Comparison of ENCODE assay signal across 9 mouse cellular contexts in the genomic region with DNA sequence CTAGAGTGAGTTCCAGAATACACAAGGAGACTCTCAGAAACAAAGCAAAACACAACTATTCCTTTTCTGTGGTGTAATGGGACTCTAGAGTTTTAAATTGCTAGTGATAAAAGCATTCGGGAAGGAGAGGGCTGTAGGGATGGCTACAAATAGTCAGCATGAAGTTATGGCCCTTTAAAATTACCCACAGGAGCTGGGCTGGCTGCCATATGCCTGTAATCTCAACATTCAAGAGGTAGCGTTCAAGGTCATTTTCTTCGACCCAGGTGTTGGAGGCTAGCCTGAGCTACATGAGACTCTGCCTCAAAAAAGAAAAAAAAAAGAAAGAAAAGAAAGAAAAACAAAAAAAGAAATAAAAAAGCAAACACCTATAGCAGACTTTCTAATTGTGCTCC. TPM values are rescaled to one million over a fixed set of nuclear protein-coding genes. Genes with fewer than 3 reads are reported as not detected.
A peak's percentile ranks its signal among the peaks of the same experiment; 100 is the strongest.
DNase-seq lines count a peak whose midpoint lies in the region; ATAC-seq and TF ChIP-seq lines count a peak whose summit lies in the region.
"Had no signal": no experiment of that assay in that cellular context is flagged by ENCODE, and none has a peak within 500 bp of the region (broad histone marks: within the 10 kb centered on the region; RNA-seq: fewer than 3 reads in every experiment).

No protein-coding gene starts in this region.

- H3K9me3 ChIP-seq in forebrain, embryonic 13.5 days (replicated peaks): no peaks in the 10 kb centered on the region
- no peaks in the 10 kb centered on the region for H3K9me3 ChIP-seq in midbrain, embryonic 16.5 days (replicated peaks; ENCODE audit: control insufficient read depth, low read length, poor library complexity, severe bottlenecking)

- H3K27me3 ChIP-seq in forebrain, embryonic 13.5 days: no peaks in the 10 kb centered on the region
- H3K27me3 ChIP-seq in kidney, adult 2 months (replicated peaks; ENCODE audit: control insufficient read depth, insufficient read depth, low read length): no peaks in the 10 kb centered on the region
- H3K27me3 ChIP-seq in midbrain, embryonic 16.5 days (ENCODE audit: control insufficient read depth, insufficient read depth, low read depth, low read length): no peaks in the 10 kb centered on the region

- H3K27ac ChIP-seq in forebrain, embryonic 13.5 days: peak overlapping the region; percentile 100
- H3K27ac ChIP-seq in kidney, adult 2 months (ENCODE audit: insufficient read depth, low read depth, low read length): peak overlapping the region; percentile 90; the same call in 1 of the 2 replicates
- peak overlapping the region; percentile 99 for H3K27ac ChIP-seq in midbrain, embryonic 16.5 days (ENCODE audit: low read length)

- TF ChIP-seq POLR2A in kidney, adult 2 months (IDR thresholded peaks at IDR 0.05; ENCODE audit: low read depth, low read length): no peak

- peak overlapping the region; percentile 81 for H3K4me2 ChIP-seq in forebrain, embryonic 13.5 days
- H3K4me2 ChIP-seq in midbrain, embryonic 16.5 days (ENCODE audit: low read length): peak overlapping the region; percentile 79

- 7% methylated on average over 3 of the region's 3 CpGs for WGBS in forebrain, embryonic 13.5 days
- WGBS in kidney, adult 2 months: 20% methylated on average over 3 of the region's 3 CpGs
- WGBS in midbrain, embryonic 16.5 days: 9% methylated on average over 3 of the region's 3 CpGs

- ATAC-seq in forebrain, embryonic 13.5 days: no peak
- ATAC-seq in midbrain, embryonic 16.5 days: no peak

- peak overlapping the region; percentile 91 for H3K9ac ChIP-seq in forebrain, embryonic 13.5 days
- peak overlapping the region; percentile 43; the same call in 1 of the 2 replicates for H3K9ac ChIP-seq in midbrain, embryonic 16.5 days (ENCODE audit: low read depth, low read length)

- H3K4me1 ChIP-seq in forebrain, embryonic 13.5 days: peaks cover 59% of the 10 kb centered on the region
- H3K4me1 ChIP-seq in kidney, adult 2 months (ENCODE audit: control insufficient read depth, insufficient read depth, low read length): peaks cover 11% of the 10 kb centered on the region; the same call in 1 of the 2 replicates
- peaks cover 37% of the 10 kb centered on the region for H3K4me1 ChIP-seq in midbrain, embryonic 16.5 days (ENCODE audit: control insufficient read depth, insufficient read depth, low read length)

- peaks cover 35% of the 10 kb centered on the region for H3K36me3 ChIP-seq in forebrain, embryonic 13.5 days (ENCODE audit: poor library complexity, severe bottlenecking)
- H3K36me3 ChIP-seq in kidney, adult 2 months (ENCODE audit: control insufficient read depth, insufficient read depth, low read length): no peaks in the 10 kb centered on the region
- peaks cover 12% of the 10 kb centered on the region for H3K36me3 ChIP-seq in midbrain, embryonic 16.5 days (ENCODE audit: control insufficient read depth, insufficient read depth, low read length)

- peak overlapping the region; percentile 57 for H3K4me3 ChIP-seq in forebrain, embryonic 13.5 days
- H3K4me3 ChIP-seq in kidney, adult 2 months (ENCODE audit: insufficient read depth, low read depth, low read length): no peak overlapping the region
- peak overlapping the region; percentile 65 for H3K4me3 ChIP-seq in midbrain, embryonic 16.5 days (ENCODE audit: low read depth, low read length)

- DNase-seq in heart, adult 18-20 months: peak; percentile 45 to 50
- no peak for DNase-seq in heart, adult 11 months
- DNase-seq in kidney, adult 2 months: no peak
- DNase-seq in urinary bladder, postnatal 25 days (ENCODE audit: low spot score): no peak
- DNase-seq in adrenal gland, adult (ENCODE audit: inconsistent age in 2 of 2, low spot score in 1 of 2): no peak
- no peak for DNase-seq in layer of hippocampus, postnatal 10 days (ENCODE audit: low spot score in 2 of 2)

- no peak for TF ChIP-seq CTCF in kidney, adult 2 months (conservative IDR thresholded peaks at IDR 0.05; ENCODE audit: insufficient read depth, insufficient read length, low read depth, low read length)

RNA-seq across cellular contexts. Expression of gene Zfp428, which starts 0.7 kb away (rescaled TPM):
- total RNA-seq in heart, adult 18-20 months (2021): 10 to 100 TPM; 13.3 to 20.8 TPM
- polyA plus RNA-seq in forebrain, embryonic 13.5 days (2015; fragmentation: Nextera tagmentation; extraction: Ambion mirVana): 214 and 220 TPM in 2 replicates
- 9.5 and 17.1 TPM in 2 replicates for polyA plus RNA-seq in kidney, adult 2 months (2012; rRNA removed)
- polyA plus RNA-seq in midbrain, embryonic 16.5 days (2015; fragmentation: Nextera tagmentation; extraction: Ambion mirVana): 298 and 327 TPM in 2 replicates
- total RNA-seq in layer of hippocampus, postnatal 10 days (2021): 10 to 100 TPM; 61.3 to 64.6 TPM

RNA-seq across cellular contexts. Expression of gene AC161166.1, which starts 6.2 kb away (rescaled TPM):
- total RNA-seq in heart, adult 18-20 months (2021): not detected
- polyA plus RNA-seq in forebrain, embryonic 13.5 days (2015; fragmentation: Nextera tagmentation; extraction: Ambion mirVana): 0.97 and 1.1 TPM in 2 replicates
- not detected in 2 replicates for polyA plus RNA-seq in kidney, adult 2 months (2012; rRNA removed)
- 1.6 and 1.7 TPM in 2 replicates for polyA plus RNA-seq in midbrain, embryonic 16.5 days (2015; fragmentation: Nextera tagmentation; extraction: Ambion mirVana)
- not detected for total RNA-seq in layer of hippocampus, postnatal 10 days (2021)
- total RNA-seq: hematopoietic stem cell, adult 5-6 weeks had no signal

RNA-seq across cellular contexts. Expression of gene Cadm4, which starts 24.2 kb away (rescaled TPM):
- 10 to 100 TPM; 15.4 to 24.2 TPM for total RNA-seq in heart, adult 18-20 months (2021)
- 45.8 and 47.0 TPM in 2 replicates for polyA plus RNA-seq in forebrain, embryonic 13.5 days (2015; fragmentation: Nextera tagmentation; extraction: Ambion mirVana)
- polyA plus RNA-seq in kidney, adult 2 months (2012; rRNA removed): 54.7 and 66.4 TPM in 2 replicates
- 63.2 and 75.3 TPM in 2 replicates for polyA plus RNA-seq in midbrain, embryonic 16.5 days (2015; fragmentation: Nextera tagmentation; extraction: Ambion mirVana)
- total RNA-seq in layer of hippocampus, postnatal 10 days (2021): 100 to 1,000 TPM; 269 to 279 TPM

RNA-seq across cellular contexts. Expression of gene Irgq, which starts 24.4 kb away (rescaled TPM):
- 10 to 100 TPM; 15.3 to 18.3 TPM for total RNA-seq in heart, adult 18-20 months (2021)
- polyA plus RNA-seq in forebrain, embryonic 13.5 days (2015; fragmentation: Nextera tagmentation; extraction: Ambion mirVana): 15.1 and 17.4 TPM in 2 replicates
- 15.4 and 17.4 TPM in 2 replicates for polyA plus RNA-seq in kidney, adult 2 months (2012; rRNA removed)
- 26.3 and 26.9 TPM in 2 replicates for polyA plus RNA-seq in midbrain, embryonic 16.5 days (2015; fragmentation: Nextera tagmentation; extraction: Ambion mirVana)
- total RNA-seq in layer of hippocampus, postnatal 10 days (2021): 100 to 1,000 TPM in 1 of 2 experiments, 10 to 100 TPM in 1; 98.5 to 101 TPM

RNA-seq across cellular contexts. Expression of gene Pinlyp, which starts 39.9 kb away (rescaled TPM):
- total RNA-seq in heart, adult 18-20 months (2021): not detected
- not detected in 2 replicates for polyA plus RNA-seq in forebrain, embryonic 13.5 days (2015; fragmentation: Nextera tagmentation; extraction: Ambion mirVana)
- not detected in 2 replicates for polyA plus RNA-seq in kidney, adult 2 months (2012; rRNA removed)
- not detected in 2 replicates for polyA plus RNA-seq in midbrain, embryonic 16.5 days (2015; fragmentation: Nextera tagmentation; extraction: Ambion mirVana)
- not detected for total RNA-seq in layer of hippocampus, postnatal 10 days (2021)
- total RNA-seq: hematopoietic stem cell, adult 5-6 weeks had no signal

Comparison
In these comparisons a context has a peak if more than half of its experiments do, and no peak if none do; other contexts are left out.
1. DNase-seq: peak in heart, adult 18-20 months (2 of 2); none in heart, adult 11 months (single experiment), kidney, adult 2 months (single experiment), urinary bladder, postnatal 25 days (single experiment), adrenal gland, adult (0 of 2) and layer of hippocampus, postnatal 10 days (0 of 2).
2. RNA of gene Zfp428, which starts 0.7 kb away (polyA plus RNA-seq): 298 to 327 TPM in midbrain, embryonic 16.5 days and 214 to 220 TPM in forebrain, embryonic 13.5 days; 9.5 to 17.1 TPM in kidney, adult 2 months; every median in the first group is over 10 times any median in the second.
3. Peak in every context shown above with its lines, with median percentiles within 50 percentile points of each other: H3K27ac ChIP-seq.